Comparison of ENCODE assay signal across 9 mouse cellular contexts in the genomic region with DNA sequence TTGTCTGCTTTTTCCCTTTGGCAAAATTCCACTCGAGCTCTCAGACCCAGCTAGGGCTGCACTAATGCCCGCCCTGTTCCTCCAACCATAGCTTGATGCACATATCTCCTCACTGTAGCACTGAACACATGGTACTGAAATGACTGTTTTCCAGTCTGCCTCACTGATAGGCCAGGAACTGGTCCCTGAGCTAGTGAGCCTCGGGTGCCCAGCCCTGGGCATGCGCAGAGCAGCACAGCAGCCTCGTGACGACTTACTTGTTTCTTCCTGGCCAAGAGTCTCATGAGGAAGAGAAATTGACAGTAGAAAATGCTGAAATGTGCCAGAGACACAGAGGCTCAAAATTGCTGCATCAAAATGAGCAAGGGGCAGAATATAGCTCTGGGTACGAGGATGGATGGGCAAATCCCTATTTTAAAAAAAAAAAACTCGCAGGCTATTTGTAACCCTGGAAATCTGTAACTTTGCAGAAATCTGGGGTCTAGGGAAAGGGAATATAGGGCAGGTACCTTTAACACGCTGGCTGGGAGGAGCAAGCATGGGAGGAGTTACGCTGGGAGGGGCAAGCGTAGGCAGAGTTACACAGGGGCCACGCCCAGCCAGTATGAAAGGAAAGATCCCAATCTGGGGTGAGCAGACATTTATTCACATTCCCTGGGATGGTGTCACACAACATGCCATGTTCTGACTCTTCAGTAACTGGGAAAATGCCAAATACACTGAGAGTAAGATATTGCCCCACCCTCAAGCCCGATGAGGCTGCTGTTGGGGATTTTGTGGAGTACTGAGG. TPM values are rescaled to one million over a fixed set of nuclear protein-coding genes. Genes with fewer than 3 reads are reported as not detected.
DNase-seq lines count a peak whose midpoint lies in the region; ATAC-seq and TF ChIP-seq lines count a peak whose summit lies in the region.
"Had no signal": no experiment of that assay in that cellular context is flagged by ENCODE, and none has a peak within 500 bp of the region (broad histone marks: within the 10 kb centered on the region; RNA-seq: fewer than 3 reads in every experiment).

No protein-coding gene starts in this region.

- intact Hi-C loops in gastrocnemius, postnatal 36 days (cut with DNase I): no loop called here

- no peak for TF ChIP-seq POLR2A in testis, adult 2 months (IDR thresholded peaks at IDR 0.05; ENCODE audit: control insufficient read depth, low read depth, low read length)

- H3K36me3 ChIP-seq in testis, adult 2 months (ENCODE audit: control insufficient read depth, insufficient read depth, low read length): no peaks in the 10 kb centered on the region
- no peaks in the 10 kb centered on the region for H3K36me3 ChIP-seq in liver, embryonic 11.5 days (ENCODE audit: control insufficient read depth, insufficient read depth, low read length)
- H3K36me3 ChIP-seq in neural tube, embryonic 15.5 days: no peaks in the 10 kb centered on the region

- 41% methylated on average over 13 of the region's 13 CpGs for WGBS in liver, embryonic 11.5 days
- 51% methylated on average over 13 of the region's 13 CpGs for WGBS in neural tube, embryonic 15.5 days

- peaks cover 18% of the 10 kb centered on the region for H3K4me1 ChIP-seq in testis, adult 2 months (ENCODE audit: control insufficient read depth, insufficient read depth, low read length)
- peaks cover 10% of the 10 kb centered on the region for H3K4me1 ChIP-seq in liver, embryonic 11.5 days (replicated peaks; ENCODE audit: control insufficient read depth, insufficient read depth, low read length)
- peaks cover 40% of the 10 kb centered on the region for H3K4me1 ChIP-seq in neural tube, embryonic 15.5 days

- peak overlapping the region; percentile 15; the same call in 1 of the 2 replicates for H3K4me3 ChIP-seq in testis, adult 2 months (ENCODE audit: control insufficient read depth, low read depth, low read length)
- 0 out of 2 replicates have a peak overlapping the region, but pooled peaks have one; percentile 15 for H3K4me3 ChIP-seq in liver, embryonic 11.5 days (ENCODE audit: low read depth, low read length)
- no peak overlapping the region for H3K4me3 ChIP-seq in neural tube, embryonic 15.5 days (replicated peaks)
- H3K4me3 ChIP-seq: erythroblast, embryonic 14.5 days had no signal

- peak overlapping the region; percentile 39 for H3K4me2 ChIP-seq in liver, embryonic 11.5 days
- H3K4me2 ChIP-seq in neural tube, embryonic 15.5 days: peak overlapping the region; percentile 31

- no peak overlapping the region for H3K9ac ChIP-seq in liver, embryonic 11.5 days (ENCODE audit: low read depth, low read length)
- H3K9ac ChIP-seq in neural tube, embryonic 15.5 days (replicated peaks): no peak overlapping the region

- TF ChIP-seq CTCF in testis, adult 2 months (IDR thresholded peaks at IDR 0.05; ENCODE audit: control insufficient read depth, insufficient read depth, insufficient replicate concordance, low read depth, low read length): no peak

- no peak for DNase-seq in testis, postnatal 10 days (ENCODE audit: low spot score)
- peak; percentile 62 for DNase-seq in cerebellum, adult 8-10 months
- peak; percentile 58 to 61 for DNase-seq in gastrocnemius, postnatal 36 days
- peak; percentile 92 for DNase-seq in kidney, adult 9 months
- no peak for DNase-seq in liver, embryonic 11.5 days (ENCODE audit: low spot score)
- peak; percentile 54 to 70 for DNase-seq in urinary bladder, postnatal 4 days (ENCODE audit: low spot score in 2 of 2)

- ATAC-seq in liver, embryonic 11.5 days (replicated peaks; ENCODE audit: low FRiP score): peak; percentile 60
- ATAC-seq in neural tube, embryonic 15.5 days (ENCODE audit: low FRiP score): peak; percentile 64

- no peaks in the 10 kb centered on the region for H3K9me3 ChIP-seq in liver, embryonic 11.5 days (ENCODE audit: control insufficient read depth, low read length)
- H3K9me3 ChIP-seq in neural tube, embryonic 15.5 days (replicated peaks): no peaks in the 10 kb centered on the region

- no peaks in the 10 kb centered on the region for H3K27me3 ChIP-seq in testis, adult 2 months (ENCODE audit: control insufficient read depth, insufficient read depth, low read length)
- no peaks in the 10 kb centered on the region for H3K27me3 ChIP-seq in liver, embryonic 11.5 days (replicated peaks; ENCODE audit: control insufficient read depth, insufficient read depth, low read length)
- H3K27me3 ChIP-seq in neural tube, embryonic 15.5 days (replicated peaks): no peaks in the 10 kb centered on the region

- no peak overlapping the region for H3K27ac ChIP-seq in testis, adult 2 months (ENCODE audit: control insufficient read depth, insufficient read depth, low read depth, low read length)
- no peak overlapping the region for H3K27ac ChIP-seq in liver, embryonic 11.5 days (ENCODE audit: low read depth, low read length)
- H3K27ac ChIP-seq in neural tube, embryonic 15.5 days (replicated peaks): peak overlapping the region; percentile 51

RNA-seq across cellular contexts. Expression of gene Ablim1, which starts 41.7 kb away (rescaled TPM):
- polyA plus RNA-seq in testis, adult 2 months (2012; rRNA removed): 3.0 and 4.1 TPM in 2 replicates
- total RNA-seq in gastrocnemius, postnatal 36 days (2021): 10 to 100 TPM; 36.3 to 52.0 TPM
- polyA plus RNA-seq in liver, embryonic 11.5 days (2014; fragmentation: Nextera tagmentation; extraction: Ambion mirVana): 9.9 and 11.6 TPM in 2 replicates
- polyA plus RNA-seq in neural tube, embryonic 15.5 days (2015; fragmentation: Nextera tagmentation; extraction: Ambion mirVana): 58.6 and 58.7 TPM in 2 replicates

Comparison
In these comparisons a context has a peak if more than half of its experiments do, and no peak if none do; other contexts are left out.
1. DNase-seq: peak in cerebellum, adult 8-10 months (single experiment), gastrocnemius, postnatal 36 days (2 of 2), kidney, adult 9 months (single experiment) and urinary bladder, postnatal 4 days (2 of 2); none in testis, postnatal 10 days (single experiment) and liver, embryonic 11.5 days (single experiment).